Mouse (Mus musculus) kidney, adult 2 months (tissue): Measurements from ENCODE around the gene Hsp90aa1. TPM values are rescaled to one million over a fixed set of nuclear protein-coding genes. Genes with fewer than 3 reads are reported as not detected.
"Not testable (repeated sequence)": the region's sequence is repeated elsewhere in the genome, so short reads cannot be mapped to it uniquely, and the experiment has no call there.

ENCODE experiments used
- DNase-seq: peaks from one replicate; pipeline ENCODE4 v3.0.0; 2021
- H3K27ac ChIP-seq: fragments of 200-500 bp; 2 replicates; pipeline ENCODE4 v1.5.1; 2012; ENCODE audit warnings: low read depth, low read length, control low read depth, inconsistent platforms; ENCODE audit not compliant: insufficient read depth
- H3K27me3 ChIP-seq: fragments of 200-500 bp; replicated peaks from 2 replicates; pipeline ENCODE4 v1.6.1; 2012; ENCODE audit warnings: mild to moderate bottlenecking, moderate library complexity, low read length, inconsistent platforms; ENCODE audit not compliant: control insufficient read depth, insufficient read depth
- H3K36me3 ChIP-seq: fragments of 200-500 bp; 2 replicates; pipeline ENCODE4 v1.6.1; 2012; ENCODE audit warnings: mild to moderate bottlenecking, moderate library complexity, low read length, inconsistent platforms; ENCODE audit not compliant: control insufficient read depth, insufficient read depth
- H3K4me1 ChIP-seq: fragments of 200-500 bp; 2 replicates; pipeline ENCODE4 v1.6.1; 2011; ENCODE audit warnings: low read length; ENCODE audit not compliant: control insufficient read depth, insufficient read depth
- H3K4me3 ChIP-seq: fragments of 200-500 bp; 2 replicates; pipeline ENCODE4 v1.5.1; 2011; ENCODE audit warnings: mild to moderate bottlenecking, low read depth, low read length, control low read depth; ENCODE audit not compliant: insufficient read depth
- CTCF ChIP-seq: fragments of 200-500 bp; conservative IDR thresholded peaks from 2 replicates; pipeline ENCODE4 v1.5.1; 2011; ENCODE audit warnings: low read depth, mild to moderate bottlenecking, control low read depth, low read length, moderate library complexity, mixed read lengths; ENCODE audit not compliant: insufficient read depth, insufficient read length
- POLR2A ChIP-seq: fragments of 200-500 bp; IDR thresholded peaks from one replicate; pipeline ENCODE4 v1.6.1; 2011; ENCODE audit warnings: low read depth, low read length, control low read depth
- WGBS: fragments of 180-500 bp; shearing (Covaris S2); methylation state at CpG from one replicate; pipeline ENCODE4 v1.1.7; 2018; 5-methylcytosine and 5-hydroxymethylcytosine counted together
- polyA plus RNA-seq: library from polyadenylated mRNA; depleted of rRNA; stranded (reverse); fragments of >200 nt; gene quantifications from 2 replicates; pipeline ENCODE4 v1.2.3, GENCODE M21; 2012

The Hsp90aa1 gene
- polyA plus RNA-seq, 1 experiment, result 115 TPM

- H3K4me1 ChIP-seq, result peaks cover 12% of the 10 kb centered on the region; the same call in 1 of the 2 replicates
- H3K27me3 ChIP-seq, result no peaks in the 10 kb centered on the region
- TF ChIP-seq POLR2A (no peak), CTCF (0 out of 2 replicates have a peak, but pooled peaks have one; percentile 12)
- H3K27ac ChIP-seq, result peak overlapping the region; percentile 74
- peak; percentile 72 for DNase-seq
- WGBS, result 3% methylated on average over 27 of the region's 27 CpGs
- no peaks in the 10 kb centered on the region for H3K36me3 ChIP-seq
- peak overlapping the region; percentile 42; the same call in 1 of the 2 replicates for H3K4me3 ChIP-seq
These were observed 4.1 kb upstream of the Hsp90aa1 start for GRCm38 (mm10) chr12:110706337-110707231.

GRCm38 (mm10) chr12:110705419-110705818, 2.9 kb upstream of the Hsp90aa1 start:
- 93% methylated on average over 4 of the region's 4 CpGs for WGBS
- H3K4me3 ChIP-seq, H3K27me3 ChIP-seq, H3K36me3 ChIP-seq, DNase-seq, H3K27ac ChIP-seq: not testable (repeated sequence)
- peaks cover 12% of the 10 kb centered on the region; the same call in 1 of the 2 replicates for H3K4me1 ChIP-seq

- WGBS, result 72% methylated on average over 7 of the region's 7 CpGs
- Histone ChIP-seq H3K27me3 (no peaks in the 10 kb centered on the region), H3K36me3 (no peaks in the 10 kb centered on the region), H3K4me3 (no peak overlapping the region), H3K27ac (peak overlapping the region; percentile 22), H3K4me1 (peaks cover 12% of the 10 kb centered on the region; the same call in 1 of the 2 replicates)
- no peak for TF ChIP-seq POLR2A
- no peak for TF ChIP-seq CTCF
- no peak for DNase-seq
These were observed 1.2 kb upstream of the Hsp90aa1 start for GRCm38 (mm10) chr12:110703682-110704081.

GRCm38 (mm10) chr12:110703008-110703471, 512 bp upstream of the Hsp90aa1 start:
- Histone ChIP-seq H3K4me3 (peak overlapping the region; percentile 5; the same call in 1 of the 2 replicates), H3K4me1 (peaks cover 12% of the 10 kb centered on the region; the same call in 1 of the 2 replicates), H3K36me3 (no peaks in the 10 kb centered on the region), H3K27ac (peak overlapping the region; percentile 22), H3K27me3 (no peaks in the 10 kb centered on the region)
- TF ChIP-seq POLR2A (no peak), CTCF (peak; percentile 91)
- 20% methylated on average over 8 of the region's 8 CpGs for WGBS
- DNase-seq, result peak; percentile 90

GRCm38 (mm10) chr12:110701363-110701762, 1.2 kb downstream of the Hsp90aa1 start:
- not testable (repeated sequence) for H3K27ac ChIP-seq, H3K4me1 ChIP-seq, DNase-seq, H3K27me3 ChIP-seq, H3K36me3 ChIP-seq, H3K4me3 ChIP-seq
- WGBS, result 31% methylated on average over 3 of the region's 3 CpGs

- Histone ChIP-seq H3K36me3 (no peaks in the 10 kb centered on the region), H3K4me3 (no peak overlapping the region), H3K27me3 (no peaks in the 10 kb centered on the region), H3K27ac (no peak overlapping the region), H3K4me1 (peaks cover 5% of the 10 kb centered on the region; the same call in 1 of the 2 replicates)
- no peak for DNase-seq
- WGBS, result 83% methylated on average over 2 of the region's 2 CpGs
- TF ChIP-seq CTCF, result no peak
- no peak for TF ChIP-seq POLR2A
These were observed 1.8 kb downstream of the Hsp90aa1 start for GRCm38 (mm10) chr12:110700730-110701129.

- Histone ChIP-seq H3K27ac (no peak overlapping the region), H3K36me3 (peaks cover 2% of the 10 kb centered on the region), H3K27me3 (no peaks in the 10 kb centered on the region), H3K4me1 (peaks cover 9% of the 10 kb centered on the region; the same call in 1 of the 2 replicates), H3K4me3 (no peak overlapping the region)
- no peak for TF ChIP-seq CTCF
- no peak for TF ChIP-seq POLR2A
- WGBS, result 54% methylated on average over 2 of the region's 2 CpGs
- DNase-seq, result no peak
These were observed 3.4 kb downstream of the Hsp90aa1 start for GRCm38 (mm10) chr12:110699171-110699547.
